Mouse (Mus musculus): ENCODE data around the gene Kcnh3. TPM values are rescaled to one million over a fixed set of nuclear protein-coding genes. Genes with fewer than 3 reads are reported as not detected.
"Not testable (repeated sequence)": the region's sequence is repeated elsewhere in the genome, so short reads cannot be mapped to it uniquely, and the experiment has no call there.

The Kcnh3 gene
- polyA plus RNA-seq, 1 experiment from 2014 or later: 0.28 TPM

DNA sequence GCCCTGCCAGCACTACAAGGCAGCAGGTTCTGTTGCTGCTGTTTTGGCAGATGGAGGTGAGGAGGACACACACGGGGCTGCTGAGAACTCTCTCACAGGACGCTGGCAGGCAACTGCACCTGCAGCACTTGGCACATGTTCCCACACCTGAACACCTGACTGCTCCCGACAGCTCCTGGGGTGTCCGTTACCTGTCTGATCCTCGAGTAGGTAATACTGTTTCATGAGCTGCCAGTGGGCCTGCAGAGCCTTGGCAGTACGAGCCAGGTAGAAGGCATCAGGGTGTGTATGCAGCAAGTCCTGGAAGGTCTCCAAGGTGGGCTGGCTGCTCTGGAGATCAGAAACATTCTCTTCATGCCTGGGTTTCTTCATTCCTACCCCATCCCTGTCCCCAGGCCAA lies 22.1 kb downstream of the Kcnh3 start:
- not testable (repeated sequence) for H3K4me3 ChIP-seq; H3K9ac ChIP-seq; H3K27ac ChIP-seq; H3K4me1 ChIP-seq; H3K27me3 ChIP-seq; ATAC-seq (ENCODE audit: low FRiP score, low read depth); H3K9me3 ChIP-seq; H3K4me2 ChIP-seq (replicated peaks)
- peaks cover 82% of the 10 kb centered on the region for H3K36me3 ChIP-seq
- 92% methylated on average over 6 of the region's 6 CpGs for WGBS

DNA sequence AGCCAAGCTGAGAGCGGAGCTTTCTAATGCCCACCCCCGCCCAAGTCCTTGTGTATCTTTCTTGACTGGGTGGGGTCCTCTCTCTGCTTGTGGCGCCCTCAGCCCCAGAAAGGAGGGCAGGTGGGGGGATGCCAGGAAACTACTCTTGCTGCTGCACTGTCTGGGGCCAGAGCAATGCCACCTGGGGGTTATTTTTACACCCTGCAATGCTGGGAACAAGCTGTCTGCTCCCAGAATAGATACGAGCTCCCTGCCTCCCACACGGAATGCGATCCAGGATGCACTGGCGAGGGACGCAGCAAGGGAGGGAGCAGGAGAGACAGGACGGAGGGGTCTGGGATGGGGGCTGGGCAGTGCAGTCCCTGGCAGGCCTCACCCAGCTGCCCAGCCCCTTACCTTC lies 24.3 kb downstream of the Kcnh3 start:
- Histone ChIP-seq H3K4me1 (peaks cover 17% of the 10 kb centered on the region; the same call in 1 of the 2 replicates), H3K4me2 (replicated peaks) (no peak overlapping the region), H3K9me3 (no peaks in the 10 kb centered on the region), H3K9ac (no peak overlapping the region), H3K4me3 (no peak overlapping the region), H3K36me3 (peaks cover 62% of the 10 kb centered on the region), H3K27me3 (no peaks in the 10 kb centered on the region), H3K27ac (no peak overlapping the region)
- ATAC-seq (ENCODE audit: low FRiP score, low read depth): no peak
- 90% methylated on average over 9 of the region's 9 CpGs for WGBS

DNA sequence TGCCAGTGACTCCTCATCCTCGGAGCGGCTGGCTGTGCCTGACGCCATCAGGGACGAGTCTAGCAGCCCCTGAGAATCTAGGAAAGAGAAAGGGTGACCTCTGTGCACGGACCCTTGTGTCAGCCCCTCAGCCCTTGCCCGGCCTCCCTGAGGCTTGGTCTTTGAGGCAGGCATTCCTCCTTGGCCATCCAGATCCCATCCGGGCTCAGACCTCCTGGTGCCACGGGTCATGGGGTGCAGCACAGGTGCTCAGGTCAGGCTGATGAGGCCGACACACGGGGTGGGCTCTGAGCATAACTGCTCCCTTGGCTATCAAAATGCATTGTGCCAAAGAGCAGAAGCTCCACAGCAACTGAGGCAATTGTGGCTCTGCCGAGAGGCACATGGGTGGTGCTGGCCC lies 25.3 kb downstream of the Kcnh3 start:
- WGBS: 93% methylated on average over 11 of the region's 11 CpGs
- peaks cover 17% of the 10 kb centered on the region; the same call in 1 of the 2 replicates for H3K4me1 ChIP-seq
- H3K27ac ChIP-seq: no peak overlapping the region
- H3K27me3 ChIP-seq: no peaks in the 10 kb centered on the region
- peaks cover 53% of the 10 kb centered on the region for H3K36me3 ChIP-seq
- ATAC-seq (ENCODE audit: low FRiP score, low read depth): no peak
- H3K9ac ChIP-seq: 0 out of 2 replicates have a peak overlapping the region, but pooled peaks have one; percentile 3
- peak overlapping the region; percentile 84; the same call in 1 of the 2 replicates for H3K4me2 ChIP-seq (replicated peaks)
- no peak overlapping the region for H3K4me3 ChIP-seq
- no peaks in the 10 kb centered on the region for H3K9me3 ChIP-seq

DNA sequence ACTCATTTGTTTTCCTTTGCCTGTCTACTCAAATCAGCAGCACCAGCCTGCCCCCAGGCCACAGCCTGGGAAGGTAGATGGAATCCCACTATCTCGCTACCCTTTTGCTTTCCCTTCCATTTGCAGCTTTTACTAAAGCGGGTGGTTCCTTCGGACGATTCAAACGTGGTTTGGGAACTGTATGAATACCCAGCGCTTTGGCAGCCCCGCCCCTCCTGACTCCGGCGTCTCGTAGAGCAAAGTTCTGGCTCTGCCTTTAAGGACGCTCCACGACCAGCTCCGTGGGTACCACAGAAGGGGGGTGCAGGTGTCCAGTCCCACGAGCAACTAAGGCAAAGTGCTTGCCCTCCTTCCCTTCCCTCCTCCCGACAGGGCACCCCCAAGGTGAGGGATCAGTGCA lies 26.4 kb downstream of the Kcnh3 start:
- 0 out of 2 replicates have a peak, but pooled peaks have one; percentile 2 for ATAC-seq (ENCODE audit: low FRiP score, low read depth)
- H3K4me1 ChIP-seq: peaks cover 17% of the 10 kb centered on the region; the same call in 1 of the 2 replicates
- peak overlapping the region; percentile 59 for H3K4me3 ChIP-seq
- H3K9ac ChIP-seq: peak overlapping the region; percentile 67
- peak overlapping the region; percentile 84 for H3K4me2 ChIP-seq (replicated peaks)
- H3K27me3 ChIP-seq, H3K9me3 ChIP-seq: not testable (repeated sequence)
- WGBS: 1% methylated on average over 14 of the region's 15 CpGs
- peaks cover 41% of the 10 kb centered on the region for H3K36me3 ChIP-seq
- peak overlapping the region; percentile 28; the same call in 1 of the 2 replicates for H3K27ac ChIP-seq

DNA sequence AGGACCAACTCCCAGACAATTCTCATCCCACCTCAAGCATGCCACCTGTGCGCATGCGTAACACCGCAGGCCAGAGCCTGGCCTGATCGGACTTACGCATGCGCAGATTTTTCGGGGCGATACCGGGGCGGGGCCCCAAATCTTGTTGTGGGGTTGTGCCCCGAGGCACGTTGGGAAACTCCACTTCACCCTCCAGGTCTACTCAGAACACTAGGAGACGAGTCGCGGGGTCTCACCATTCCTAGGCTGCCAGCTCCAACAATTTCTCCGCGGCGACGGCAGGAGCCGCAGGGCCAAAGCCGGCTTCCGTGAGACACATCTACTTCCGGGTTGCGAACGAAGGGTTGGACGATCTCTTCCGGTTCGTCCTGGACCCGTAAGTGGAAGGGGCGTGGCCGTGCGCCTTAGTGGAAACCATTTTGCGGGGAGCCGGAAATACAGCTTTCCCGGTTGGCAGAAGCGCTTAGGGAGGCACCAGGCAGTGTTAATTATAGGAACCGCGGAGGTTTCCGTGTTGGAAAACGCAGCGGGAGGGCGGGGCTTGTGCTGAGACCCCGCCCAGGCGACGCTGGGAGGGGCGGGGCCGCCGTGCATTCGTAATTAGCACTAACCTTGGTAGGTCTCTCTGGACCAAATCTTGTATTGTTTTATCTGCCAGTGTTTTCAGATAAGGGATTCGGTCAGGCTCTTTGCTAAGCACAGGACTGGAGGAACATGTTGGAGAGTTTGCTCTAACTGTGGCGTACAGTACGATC lies 27.1 kb downstream of the Kcnh3 start, which contains the start of gene Mcrs1:
TSS of gene Mcrs1 (minus strand) at position 336 of the 755 bp plus-strand sequence.
- under 1% methylated on average over 52 of the region's 52 CpGs for WGBS
- peaks cover 17% of the 10 kb centered on the region; the same call in 1 of the 2 replicates for H3K4me1 ChIP-seq
- peak within 1 kb of the TSS; percentile 72 for H3K9ac ChIP-seq
- H3K27ac ChIP-seq: peak within 1 kb of the TSS; percentile 97
- peak within 1 kb of the TSS; percentile 84 for H3K4me2 ChIP-seq (replicated peaks)
- H3K9me3 ChIP-seq: no peaks in the 10 kb centered on the region
- ATAC-seq (ENCODE audit: low FRiP score, low read depth): peak; percentile 95
- H3K36me3 ChIP-seq: peaks cover 34% of the 10 kb centered on the region
- peak within 1 kb of the TSS; percentile 59 for H3K4me3 ChIP-seq
- H3K27me3 ChIP-seq: no peaks in the 10 kb centered on the region

DNA sequence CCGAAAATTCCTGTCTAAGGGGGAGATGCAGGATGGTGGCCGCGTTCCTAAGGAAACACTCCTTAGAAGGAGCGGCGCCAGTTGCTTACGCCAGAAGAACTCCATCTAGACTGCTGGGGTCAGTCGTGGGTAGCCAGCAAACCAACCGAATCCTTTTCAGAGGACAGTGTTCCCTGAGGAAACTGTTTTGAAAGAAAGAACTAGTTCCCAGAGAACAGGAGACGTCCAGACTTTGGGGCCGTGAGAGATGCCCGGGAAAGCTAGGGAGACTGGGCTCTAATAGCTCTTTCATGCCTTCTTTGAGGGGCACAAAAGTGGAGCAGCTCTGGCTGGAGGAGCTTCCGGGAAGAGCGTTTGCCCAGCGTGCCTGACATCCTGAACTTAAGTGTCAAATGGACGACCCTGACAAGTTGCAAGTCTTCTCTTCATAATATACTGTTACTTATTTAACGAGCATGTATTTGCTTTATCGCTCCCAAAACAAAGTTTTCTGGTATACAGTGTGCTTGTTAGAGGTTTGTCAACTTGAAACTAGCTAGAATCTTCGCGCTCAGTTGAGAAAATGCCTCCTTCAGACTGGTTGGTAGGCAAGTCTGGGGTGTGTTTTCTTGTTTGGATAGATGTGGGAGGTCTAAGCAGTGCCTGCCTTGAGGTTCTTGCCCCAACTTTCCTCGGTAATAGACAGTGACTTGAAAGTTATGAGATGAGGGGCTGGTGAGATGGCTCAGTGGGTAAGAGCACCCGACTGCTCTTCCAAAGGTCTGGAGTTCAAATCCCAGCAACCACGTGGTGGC lies 27.9 kb downstream of the Kcnh3 start:
- 3% methylated on average over 22 of the region's 22 CpGs for WGBS
- Histone ChIP-seq H3K27me3 (no peaks in the 10 kb centered on the region), H3K4me2 (replicated peaks) (peak overlapping the region; percentile 84), H3K9ac (peak overlapping the region; percentile 72), H3K27ac (peak overlapping the region; percentile 97), H3K9me3 (no peaks in the 10 kb centered on the region), H3K4me3 (peak overlapping the region; percentile 59), H3K4me1 (peaks cover 17% of the 10 kb centered on the region; the same call in 1 of the 2 replicates), H3K36me3 (peaks cover 26% of the 10 kb centered on the region)
- peak; percentile 33 for ATAC-seq (ENCODE audit: low FRiP score, low read depth)

DNA sequence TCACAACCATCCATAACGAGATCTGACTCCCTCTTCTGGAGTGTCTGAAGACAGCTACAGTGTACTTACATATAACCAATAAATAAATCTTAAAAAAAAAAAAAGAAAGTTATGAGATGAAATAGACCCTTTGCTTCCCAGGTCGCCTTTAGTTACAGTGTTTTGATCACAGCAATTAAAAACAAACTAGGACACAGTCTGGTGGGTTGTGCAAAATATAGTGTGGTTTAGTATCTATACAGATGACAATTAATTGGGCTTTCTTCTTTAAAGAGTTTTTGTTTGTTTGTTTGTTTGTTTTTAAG lies 28.5 kb downstream of the Kcnh3 start:
- H3K27ac ChIP-seq; H3K9ac ChIP-seq; ATAC-seq (ENCODE audit: low FRiP score, low read depth); H3K27me3 ChIP-seq; H3K9me3 ChIP-seq: not testable (repeated sequence)
- peak overlapping the region; percentile 84 for H3K4me2 ChIP-seq (replicated peaks)
- peak overlapping the region; percentile 59; the same call in 1 of the 2 replicates for H3K4me3 ChIP-seq
- H3K4me1 ChIP-seq: peaks cover 17% of the 10 kb centered on the region; the same call in 1 of the 2 replicates
- WGBS: 35% methylated on average over 2 of the region's 2 CpGs
- H3K36me3 ChIP-seq: peaks cover 21% of the 10 kb centered on the region

DNA sequence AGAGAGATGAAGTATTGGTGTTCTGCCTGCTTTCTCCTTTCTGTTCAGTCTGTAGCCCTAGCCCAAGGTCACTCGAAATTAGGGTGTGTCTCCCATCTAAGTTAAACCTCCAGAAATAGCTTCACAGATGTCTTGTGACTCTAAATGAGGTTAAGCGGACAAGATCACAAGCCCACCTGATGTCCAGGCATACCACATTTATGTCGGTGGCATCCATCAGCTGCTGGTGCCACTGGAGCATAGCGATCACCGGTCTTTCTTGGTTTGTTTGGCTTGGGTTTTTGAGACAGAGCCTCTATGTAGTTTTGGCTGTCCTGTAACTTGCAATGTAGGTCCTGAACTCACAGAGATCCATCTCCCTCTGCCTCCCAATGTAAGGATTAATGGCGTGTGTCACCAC lies 29.1 kb downstream of the Kcnh3 start:
- 95% methylated on average over 6 of the region's 6 CpGs for WGBS
- H3K27me3 ChIP-seq: no peaks in the 10 kb centered on the region
- H3K36me3 ChIP-seq: peaks cover 14% of the 10 kb centered on the region
- H3K4me1 ChIP-seq: peaks cover 17% of the 10 kb centered on the region; the same call in 1 of the 2 replicates
- H3K4me2 ChIP-seq (replicated peaks): no peak overlapping the region
- H3K4me3 ChIP-seq: no peak overlapping the region
- no peak overlapping the region for H3K9ac ChIP-seq
- no peaks in the 10 kb centered on the region for H3K9me3 ChIP-seq
- H3K27ac ChIP-seq: no peak overlapping the region
- ATAC-seq (ENCODE audit: low FRiP score, low read depth): no peak

DNA sequence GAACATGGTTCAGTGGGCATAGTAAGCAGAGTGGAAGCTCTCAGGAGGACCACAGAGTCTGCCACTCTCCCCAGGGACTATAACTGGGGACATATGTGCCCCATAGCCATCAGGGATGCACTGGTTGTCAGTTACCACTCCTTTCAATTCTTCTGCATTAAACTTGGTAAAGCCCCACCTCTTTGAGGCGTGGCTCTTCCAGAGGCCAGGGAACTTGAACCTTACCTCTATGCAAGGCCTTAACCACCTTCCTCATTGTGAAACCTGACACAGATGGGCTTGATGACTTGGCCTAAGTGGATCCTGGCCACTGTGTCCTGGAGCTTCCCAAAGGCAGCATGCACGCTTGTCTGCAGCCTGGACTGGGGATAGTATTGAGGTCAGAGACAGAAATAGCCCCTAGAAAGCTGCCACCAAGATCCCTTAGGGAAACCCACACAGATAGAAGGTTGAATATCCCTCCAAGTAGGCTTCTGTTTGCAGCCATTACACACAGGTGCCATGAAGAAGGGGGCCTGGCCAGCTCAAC lies 29.9 kb downstream of the Kcnh3 start:
- Histone ChIP-seq H3K4me1 (peaks cover 17% of the 10 kb centered on the region), H3K9me3 (no peaks in the 10 kb centered on the region), H3K9ac (no peak overlapping the region), H3K27me3 (no peaks in the 10 kb centered on the region), H3K4me2 (replicated peaks) (no peak overlapping the region), H3K27ac (no peak overlapping the region), H3K4me3 (no peak overlapping the region), H3K36me3 (peaks cover 8% of the 10 kb centered on the region)
- WGBS: 89% methylated on average over 2 of the region's 2 CpGs
- ATAC-seq (ENCODE audit: low FRiP score, low read depth): no peak

DNA sequence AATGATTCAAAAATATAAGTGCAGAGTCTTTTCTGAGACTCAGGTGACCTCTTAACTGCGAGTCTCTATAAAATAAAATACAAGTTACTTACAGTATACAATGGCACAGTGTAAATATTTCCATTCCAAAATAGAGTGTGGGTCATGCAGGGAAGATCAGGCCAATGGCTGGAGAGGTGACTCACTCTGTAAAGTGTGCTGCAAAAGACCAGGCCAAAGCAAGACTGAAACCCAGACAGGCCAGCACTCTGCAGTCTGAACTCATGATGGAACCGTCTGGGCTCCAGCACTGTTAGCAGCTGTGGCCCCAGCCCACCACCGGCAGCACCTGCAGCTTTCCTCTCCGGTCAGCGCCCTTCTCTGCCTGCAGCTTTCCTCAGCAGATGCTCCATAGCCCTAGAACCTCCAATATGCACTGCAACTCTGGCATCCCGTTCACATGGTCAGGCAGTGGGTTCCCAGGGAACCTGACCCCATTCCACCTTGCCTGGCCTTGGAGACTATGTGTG lies 30.6 kb downstream of the Kcnh3 start:
- WGBS: 81% methylated on average over 6 of the region's 6 CpGs
- no peak overlapping the region for H3K27ac ChIP-seq
- no peak overlapping the region for H3K4me2 ChIP-seq (replicated peaks)

DNA sequence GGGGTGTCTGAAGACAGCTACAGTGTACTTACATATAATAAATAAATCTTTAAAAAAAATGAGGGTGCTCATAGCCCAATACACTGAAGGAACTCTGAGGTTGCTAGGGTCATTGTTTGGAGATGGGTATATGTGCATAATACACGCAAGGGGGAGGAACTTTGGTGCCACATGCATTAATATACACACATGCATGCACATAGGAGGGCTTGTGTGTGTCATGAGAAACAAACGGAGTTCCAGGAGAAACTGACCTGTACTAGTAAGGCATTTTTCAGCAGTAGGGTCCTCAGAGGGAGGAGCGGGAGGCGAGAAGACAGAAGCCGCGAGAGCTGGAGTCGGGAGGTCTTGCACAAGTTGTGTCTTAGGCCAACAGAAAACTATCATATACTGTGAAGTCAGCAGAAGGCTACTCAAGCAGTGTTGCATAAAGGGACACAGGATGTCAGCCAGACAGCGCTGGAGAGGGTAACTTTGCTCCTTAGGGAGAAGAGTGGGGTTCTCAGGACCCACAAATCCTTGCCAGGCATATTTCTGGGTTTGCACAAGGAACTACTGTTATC lies 34.6 kb downstream of the Kcnh3 start:
- Histone ChIP-seq H3K4me2 (replicated peaks) (peak overlapping the region; percentile 46), H3K27me3 (no peaks in the 10 kb centered on the region), H3K4me1 (peaks cover 5% of the 10 kb centered on the region; the same call in 1 of the 2 replicates), H3K9ac (no peak overlapping the region), H3K27ac (no peak overlapping the region), H3K36me3 (no peaks in the 10 kb centered on the region), H3K9me3 (no peaks in the 10 kb centered on the region), H3K4me3 (no peak overlapping the region)
- 67% methylated on average over 8 of the region's 8 CpGs for WGBS
- 0 out of 2 replicates have a peak, but pooled peaks have one; percentile 24 for ATAC-seq (ENCODE audit: low FRiP score, low read depth)

More for the DNA sequence above, 30.6 kb downstream of the Kcnh3 start:
- Histone ChIP-seq H3K36me3 (peaks cover under 1% of the 10 kb centered on the region; the same call in 1 of the 2 replicates), H3K9ac (no peak overlapping the region), H3K9me3 (no peaks in the 10 kb centered on the region), H3K27me3 (no peaks in the 10 kb centered on the region), H3K4me1 (peaks cover 13% of the 10 kb centered on the region), H3K4me3 (no peak overlapping the region)
- no peak for ATAC-seq (ENCODE audit: low FRiP score, low read depth)
